Mouse (Mus musculus) cerebellum, adult 8-10 months (tissue): ENCODE data around the gene Perm1.

Experiments
- DNase-seq: peaks from one replicate; pipeline ENCODE4 v3.0.0; 2022

The Perm1 gene

DNA sequence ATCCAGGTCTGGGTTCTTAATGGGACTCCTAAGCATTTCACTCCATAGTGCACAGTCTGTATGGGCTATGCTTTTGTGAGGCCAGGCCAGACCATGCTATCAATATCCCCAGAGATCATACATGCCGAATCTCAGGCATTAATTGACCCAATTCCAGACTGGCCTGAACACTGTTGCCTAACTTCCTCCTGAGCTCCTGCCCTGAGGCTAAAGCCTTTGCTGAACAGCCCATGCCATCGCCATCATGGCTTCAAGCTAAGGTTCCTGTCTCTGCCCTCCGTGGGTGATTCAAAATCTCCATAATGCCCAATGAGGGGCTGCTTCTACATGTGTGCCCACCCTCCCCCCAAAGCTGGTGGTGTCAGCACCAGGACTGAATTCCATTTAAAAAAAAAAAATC is 37.0 kb downstream of the Perm1 start:
- DNase-seq, result no peak

DNA sequence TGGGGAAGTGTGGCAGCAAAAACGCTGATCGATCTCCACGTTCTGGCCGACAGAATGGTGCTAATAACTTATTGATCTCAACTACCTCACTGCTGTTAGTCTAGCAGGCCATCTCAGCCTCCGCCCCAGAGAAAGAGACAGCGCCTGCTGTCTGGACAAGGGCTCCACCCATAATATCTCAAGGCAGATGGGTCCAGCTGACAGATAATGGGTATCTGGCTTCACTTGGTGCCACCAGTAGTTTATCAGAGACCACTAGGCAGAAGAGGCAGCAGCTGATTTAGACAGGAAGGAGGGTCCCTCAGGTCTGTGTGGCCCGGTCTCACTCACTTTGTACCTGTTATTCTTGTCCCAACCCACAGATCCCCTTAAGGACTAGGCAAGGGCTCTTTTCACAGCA is 37.4 kb downstream of the Perm1 start:
- DNase-seq, result no peak

DNA sequence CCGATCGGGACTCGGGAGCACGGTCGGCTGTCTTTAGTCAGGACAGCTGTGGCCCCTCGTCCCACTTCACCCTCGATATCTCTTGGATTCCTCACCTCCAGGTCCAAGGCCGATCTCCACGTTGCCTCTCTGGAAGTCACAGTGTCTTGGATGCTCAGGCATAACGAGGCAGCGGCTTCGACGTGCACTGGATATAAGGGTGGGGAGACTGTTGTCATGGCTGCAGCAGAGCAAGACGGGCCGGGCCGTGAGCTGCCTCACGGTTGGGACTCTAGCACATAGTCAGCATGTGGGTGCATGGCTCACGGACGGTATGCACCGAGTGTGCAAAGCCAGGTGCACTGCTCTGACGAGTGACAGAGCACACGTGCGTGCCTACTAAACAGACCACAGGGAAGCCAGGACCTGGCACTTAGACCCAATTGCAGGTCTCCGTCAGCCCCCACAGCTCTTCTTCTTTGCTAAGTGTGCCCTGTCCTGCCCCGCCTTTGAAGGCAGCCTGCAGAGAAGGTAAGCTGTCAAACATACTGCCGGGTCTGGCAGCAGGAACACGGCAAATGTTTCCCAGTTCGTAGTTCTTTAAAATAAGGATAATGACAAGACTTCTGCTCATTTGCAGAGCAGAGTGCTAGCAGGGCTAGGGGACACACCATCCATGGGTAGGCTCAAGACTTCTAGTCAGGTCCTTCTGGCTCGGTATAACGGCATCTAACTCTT is 38.9 kb downstream of the Perm1 start:
- no peak for DNase-seq

DNA sequence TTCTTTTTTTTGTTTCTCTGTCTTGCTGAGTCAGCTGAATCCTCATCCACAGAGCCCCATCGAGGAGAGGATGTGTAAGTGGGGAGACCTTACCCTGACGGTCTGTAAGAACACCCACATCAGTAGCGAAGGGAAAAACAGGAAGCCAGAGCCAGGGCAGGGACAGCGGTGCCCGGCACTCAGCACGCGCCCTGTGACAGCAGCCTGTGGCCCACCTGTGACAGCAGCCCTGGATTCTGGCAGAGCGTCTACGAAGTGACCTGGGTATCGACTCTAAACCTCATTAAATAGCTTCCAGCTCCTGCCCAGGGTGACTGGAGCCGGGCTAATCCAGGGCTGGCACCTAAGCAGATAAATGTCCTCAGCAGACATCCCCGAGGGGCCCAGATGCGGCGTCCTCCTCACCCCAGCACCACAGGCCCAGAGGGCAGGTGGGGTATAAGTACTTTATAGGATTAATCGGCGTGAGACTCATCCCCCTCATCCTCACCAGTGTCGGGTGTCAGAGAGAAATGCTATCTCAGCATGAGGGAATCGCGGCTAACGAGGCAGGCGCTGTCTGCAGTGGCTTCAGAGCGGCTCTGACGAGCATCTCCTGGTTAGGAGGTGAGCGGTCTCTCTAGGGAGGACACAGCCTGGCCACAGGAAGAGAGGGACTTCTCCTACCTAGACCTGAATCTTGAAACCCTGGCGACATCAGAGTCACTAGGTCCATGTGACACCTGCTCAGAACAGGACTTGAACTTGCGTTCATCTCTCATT is 39.6 kb downstream of the Perm1 start, which contains the start of gene Samd11:
Gene Samd11 (minus strand): TSS at position 580 of the 762 bp plus-strand sequence.
- no peak for DNase-seq
